Mouse (Mus musculus) ES-Bruce4 (cell line): ENCODE measurements around the gene Adh6a.

Experiments
- CTCF ChIP-seq: IDR thresholded peaks from one replicate; pipeline ENCODE4 v1.8.1; 2011; ENCODE audit warnings: low read depth, low read length
- EP300 ChIP-seq: IDR thresholded peaks from 2 replicates; pipeline ENCODE4 v1.6.1; 2011; ENCODE audit warnings: low read depth, low read length; ENCODE audit not compliant: insufficient read depth
- POLR2A ChIP-seq: IDR thresholded peaks from one replicate; pipeline ENCODE4 v1.8.1; 2011; ENCODE audit warnings: low read length; ENCODE audit not compliant: insufficient read depth

- TF ChIP-seq CTCF = no peak
- no peak for TF ChIP-seq POLR2A
- no peak for TF ChIP-seq EP300
Observed at GRCm38 (mm10) chr3:138271297-138271696, 41.8 kb upstream of the Adh6a start.
